Mouse (Mus musculus): ENCODE data around the gene Krtap13-1. TPM values are rescaled to one million over a fixed set of nuclear protein-coding genes. Genes with fewer than 3 reads are reported as not detected.
A peak's percentile ranks its signal among the peaks of the same experiment; 100 is the strongest.
"Not testable (repeated sequence)": the region's sequence is repeated elsewhere in the genome, so short reads cannot be mapped to it uniquely, and the experiment has no call there.

The Krtap13-1 gene
- polyA plus RNA-seq, 1 experiment from 2014 or later = not detected

DNA sequence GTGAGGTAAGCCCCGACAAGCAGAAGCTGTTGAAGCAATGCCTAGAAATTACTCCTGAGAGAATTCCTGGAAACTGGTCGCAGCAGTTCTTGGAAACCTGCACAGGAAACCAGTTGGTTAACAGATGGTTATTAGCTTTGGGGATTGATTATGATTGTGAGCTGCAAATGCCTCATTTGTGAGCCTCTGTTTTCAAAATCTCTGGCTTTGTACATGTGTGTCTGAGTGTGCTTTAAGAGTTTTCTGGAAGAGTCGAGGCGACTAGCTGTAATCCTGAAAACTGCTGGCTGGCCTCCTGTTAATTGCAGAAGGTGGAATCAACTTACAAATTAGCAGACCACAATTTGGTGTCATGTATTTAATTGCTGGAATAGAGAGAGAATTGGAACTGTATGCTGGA, 19.3 kb downstream of the Krtap13-1 start:
- Histone ChIP-seq H3K9me3 (replicated peaks) (no peaks in the 10 kb centered on the region), H3K4me3 (no peak overlapping the region), H3K27ac (no peak overlapping the region), H3K9ac (no peak overlapping the region), H3K4me1 (no peaks in the 10 kb centered on the region), H3K27me3 (no peaks in the 10 kb centered on the region), H3K4me2 (no peak overlapping the region), H3K36me3 (ENCODE audit: poor library complexity, severe bottlenecking) (no peaks in the 10 kb centered on the region)
- 69% methylated on average over 4 of the region's 4 CpGs for WGBS
- peak; percentile 33; the same call in 1 of the 2 replicates for ATAC-seq

DNA sequence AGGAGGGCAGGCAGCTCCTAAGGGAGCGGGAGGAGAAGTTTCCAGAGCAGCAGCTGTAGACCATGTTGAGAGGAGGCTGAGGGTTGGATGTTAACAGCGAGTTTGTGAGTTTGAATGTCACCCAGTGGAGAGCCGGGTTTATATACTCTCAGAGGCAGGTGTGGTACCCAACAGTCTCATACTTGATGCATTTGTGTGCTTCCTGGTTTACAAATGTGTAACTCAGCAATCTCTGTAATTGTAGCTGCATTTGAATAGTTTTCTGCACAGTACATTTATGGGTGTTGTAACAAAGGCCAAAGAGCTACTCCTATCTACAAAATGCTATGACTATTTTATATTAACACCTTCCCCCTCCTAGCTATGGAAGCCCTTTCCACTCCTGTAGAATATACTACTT, 22.9 kb downstream of the Krtap13-1 start, which contains the start of gene Krtap13:
Krtap13 (minus strand) TSS at position 101 of the 400 bp plus-strand sequence.
- H3K9ac ChIP-seq; H3K27ac ChIP-seq; H3K9me3 ChIP-seq (replicated peaks); H3K4me3 ChIP-seq; H3K36me3 ChIP-seq (ENCODE audit: poor library complexity, severe bottlenecking); H3K4me1 ChIP-seq; H3K27me3 ChIP-seq; ATAC-seq; H3K4me2 ChIP-seq: not testable (repeated sequence)
- 93% methylated on average over 3 of the region's 3 CpGs for WGBS

DNA sequence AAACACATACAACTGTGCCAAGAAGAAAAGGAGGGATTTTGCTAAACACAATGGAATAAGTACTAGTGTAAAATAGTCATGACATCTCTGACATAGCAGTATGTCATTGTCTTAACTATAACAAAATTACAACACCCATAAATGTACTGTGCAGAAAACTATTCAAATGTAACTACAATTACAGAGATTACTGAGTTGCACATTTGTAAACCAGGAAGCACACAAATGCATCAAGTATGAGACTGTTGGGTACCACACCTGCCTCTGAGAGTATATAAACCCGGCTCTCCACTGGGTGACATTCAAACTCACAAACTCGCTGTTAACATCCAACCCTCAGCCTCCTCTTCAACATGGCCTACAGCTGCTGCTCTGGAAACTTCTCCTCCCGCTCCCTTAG, 29.9 kb downstream of the Krtap13-1 start, which contains the start of gene 2310034C09Rik:
2310034C09Rik (plus strand) TSS at position 301 of the 400 bp plus-strand sequence.
- ATAC-seq; H3K27me3 ChIP-seq; H3K4me3 ChIP-seq; H3K4me1 ChIP-seq; H3K9ac ChIP-seq; H3K9me3 ChIP-seq (replicated peaks); H3K27ac ChIP-seq; H3K4me2 ChIP-seq; H3K36me3 ChIP-seq (ENCODE audit: poor library complexity, severe bottlenecking): not testable (repeated sequence)
- WGBS = 95% methylated on average over 3 of the region's 3 CpGs

DNA sequence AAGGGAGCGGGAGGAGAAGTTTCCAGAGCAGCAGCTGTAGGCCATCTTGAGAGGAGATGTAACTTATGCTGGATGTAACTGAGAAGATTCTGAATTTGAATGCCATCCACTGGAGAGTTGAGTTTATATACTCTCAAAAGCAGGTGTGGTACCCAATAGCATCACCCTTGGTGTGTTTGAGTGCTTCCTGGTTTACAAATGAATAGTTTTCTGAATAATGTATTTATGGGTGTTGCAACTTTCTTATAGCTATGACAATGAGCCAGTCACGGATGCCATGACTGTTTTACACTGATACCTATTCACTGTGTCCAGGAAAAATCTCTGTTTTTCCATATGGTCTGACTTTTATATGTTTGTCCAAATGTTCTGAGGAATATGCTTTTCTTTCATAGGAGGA, 45.4 kb downstream of the Krtap13-1 start, which contains the start of gene 2310057N15Rik:
2310057N15Rik (minus strand) TSS at position 101 of the 400 bp plus-strand sequence.
- WGBS = 85% methylated on average over 2 of the region's 2 CpGs
- ATAC-seq = no peak
- H3K9ac ChIP-seq = no peak within 1 kb of the TSS

DNA sequence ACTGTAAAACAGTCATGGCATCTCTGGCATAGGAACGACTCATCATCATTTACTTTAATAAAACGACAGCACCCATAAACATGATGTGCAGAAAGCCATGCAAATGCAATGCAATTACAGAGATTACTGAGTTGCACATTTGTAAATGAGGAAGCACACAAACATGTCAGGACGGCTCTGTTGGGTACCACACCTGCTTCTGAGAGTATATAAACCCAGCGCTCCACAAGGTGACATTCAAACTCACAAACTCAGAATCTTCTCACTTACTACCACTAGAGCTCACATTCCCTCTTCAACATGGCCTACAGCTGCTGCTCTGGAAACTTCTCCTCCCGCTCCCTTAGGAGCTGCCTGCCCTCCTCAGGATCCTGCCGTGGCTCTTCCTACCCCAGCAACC, 48.9 kb downstream of the Krtap13-1 start, which contains the start of gene Gm5965:
Gm5965 (plus strand) TSS at position 301 of the 400 bp plus-strand sequence.
- no peak within 1 kb of the TSS for H3K4me2 ChIP-seq
- no peak within 1 kb of the TSS for H3K4me3 ChIP-seq
- H3K27ac ChIP-seq = no peak within 1 kb of the TSS
- H3K4me1 ChIP-seq = no peaks in the 10 kb centered on the region
- ATAC-seq = no peak
- 93% methylated on average over 6 of the region's 6 CpGs for WGBS
- no peaks in the 10 kb centered on the region for H3K36me3 ChIP-seq (ENCODE audit: poor library complexity, severe bottlenecking)
- H3K9me3 ChIP-seq (replicated peaks) = no peaks in the 10 kb centered on the region
- no peaks in the 10 kb centered on the region for H3K27me3 ChIP-seq
- no peak within 1 kb of the TSS for H3K9ac ChIP-seq

More for the DNA sequence above, 45.4 kb downstream of the Krtap13-1 start, which contains the start of gene 2310057N15Rik:
- no peaks in the 10 kb centered on the region for H3K9me3 ChIP-seq (replicated peaks)
- no peaks in the 10 kb centered on the region for H3K36me3 ChIP-seq (ENCODE audit: poor library complexity, severe bottlenecking)
- H3K4me2 ChIP-seq = no peak within 1 kb of the TSS
- H3K27me3 ChIP-seq = no peaks in the 10 kb centered on the region
- H3K27ac ChIP-seq = no peak within 1 kb of the TSS
- no peak within 1 kb of the TSS for H3K4me3 ChIP-seq
- no peaks in the 10 kb centered on the region for H3K4me1 ChIP-seq

Other genes with a start within 250 kb of the Krtap13-1 start
- not detected in 2 replicates for gene Cldn17, start 221.9 kb upstream of the Krtap13-1 start, polyA plus RNA-seq (2015; fragmentation: Nextera tagmentation; extraction: Ambion mirVana)
- not detected in 2 replicates for gene Cldn8, start 165.7 kb upstream of the Krtap13-1 start, polyA plus RNA-seq (2015; fragmentation: Nextera tagmentation; extraction: Ambion mirVana)
- gene Krtap24-1, start 116.6 kb upstream of the Krtap13-1 start, polyA plus RNA-seq (2015; fragmentation: Nextera tagmentation; extraction: Ambion mirVana) = not detected in 2 replicates
- not detected in 2 replicates for gene 2310079G19Rik, start 101.2 kb upstream of the Krtap13-1 start, polyA plus RNA-seq (2015; fragmentation: Nextera tagmentation; extraction: Ambion mirVana)
- not detected in 2 replicates for gene Krtap26-1, start 81.1 kb upstream of the Krtap13-1 start, polyA plus RNA-seq (2015; fragmentation: Nextera tagmentation; extraction: Ambion mirVana)
- not detected in 2 replicates for gene Krtap27-1, start 57.2 kb upstream of the Krtap13-1 start, polyA plus RNA-seq (2015; fragmentation: Nextera tagmentation; extraction: Ambion mirVana)
- gene 2310061N02Rik, start 20.9 kb upstream of the Krtap13-1 start, polyA plus RNA-seq (2015; fragmentation: Nextera tagmentation; extraction: Ambion mirVana) = not detected in 2 replicates
- gene Krtap13, start 22.8 kb downstream of the Krtap13-1 start, polyA plus RNA-seq (2015; fragmentation: Nextera tagmentation; extraction: Ambion mirVana) = not detected in 2 replicates
- not detected in 2 replicates for gene 2310034C09Rik, start 30.0 kb downstream of the Krtap13-1 start, polyA plus RNA-seq (2015; fragmentation: Nextera tagmentation; extraction: Ambion mirVana)
- not detected in 2 replicates for gene 2310057N15Rik, start 45.3 kb downstream of the Krtap13-1 start, polyA plus RNA-seq (2015; fragmentation: Nextera tagmentation; extraction: Ambion mirVana)
- not detected in 2 replicates for gene Gm5965, start 49.0 kb downstream of the Krtap13-1 start, polyA plus RNA-seq (2015; fragmentation: Nextera tagmentation; extraction: Ambion mirVana)
- not detected in 2 replicates for gene Gm20741, start 83.4 kb downstream of the Krtap13-1 start, polyA plus RNA-seq (2015; fragmentation: Nextera tagmentation; extraction: Ambion mirVana)
- gene Krtap15, start 91.4 kb downstream of the Krtap13-1 start, polyA plus RNA-seq (2015; fragmentation: Nextera tagmentation; extraction: Ambion mirVana) = not detected in 2 replicates
- not detected in 2 replicates for gene Krtap14, start 97.3 kb downstream of the Krtap13-1 start, polyA plus RNA-seq (2015; fragmentation: Nextera tagmentation; extraction: Ambion mirVana)
- not detected in 2 replicates for gene Krtap19-1, start 140.5 kb downstream of the Krtap13-1 start, polyA plus RNA-seq (2015; fragmentation: Nextera tagmentation; extraction: Ambion mirVana)
- not detected in 2 replicates for gene Krtap19-2, start 145.4 kb downstream of the Krtap13-1 start, polyA plus RNA-seq (2015; fragmentation: Nextera tagmentation; extraction: Ambion mirVana)
- not detected in 2 replicates for gene Krtap19-3, start 149.2 kb downstream of the Krtap13-1 start, polyA plus RNA-seq (2015; fragmentation: Nextera tagmentation; extraction: Ambion mirVana)
- gene Krtap19-4, start 156.2 kb downstream of the Krtap13-1 start, polyA plus RNA-seq (2015; fragmentation: Nextera tagmentation; extraction: Ambion mirVana) = not detected in 2 replicates
- gene Krtap19-5, start 167.6 kb downstream of the Krtap13-1 start, polyA plus RNA-seq (2015; fragmentation: Nextera tagmentation; extraction: Ambion mirVana) = not detected in 2 replicates
- not detected in 2 replicates for gene Krtap19-9b, start 203.4 kb downstream of the Krtap13-1 start, polyA plus RNA-seq (2015; fragmentation: Nextera tagmentation; extraction: Ambion mirVana)
- not detected in 2 replicates for gene Krtap16-3, start 234.0 kb downstream of the Krtap13-1 start, polyA plus RNA-seq (2015; fragmentation: Nextera tagmentation; extraction: Ambion mirVana)